Mouse (Mus musculus): ENCODE results near the gene Aldh1a7. TPM values are rescaled to one million over a fixed set of nuclear protein-coding genes. Genes with fewer than 3 reads are reported as not detected.
"Not testable (repeated sequence)": the region's sequence is repeated elsewhere in the genome, so short reads cannot be mapped to it uniquely, and the experiment has no call there.

Aldh1a7 gene
- total RNA-seq, 2 experiments from 2014 or later = 1.00 to 1.7 TPM

- intact Hi-C loops (cut with DNase I); DNase-seq (ENCODE audit: low spot score in 2 of 2): not testable (repeated sequence)
Measured at GRCm38 (mm10) chr19:20647496-20647895, 79.9 kb downstream of the Aldh1a7 start.

DNA sequence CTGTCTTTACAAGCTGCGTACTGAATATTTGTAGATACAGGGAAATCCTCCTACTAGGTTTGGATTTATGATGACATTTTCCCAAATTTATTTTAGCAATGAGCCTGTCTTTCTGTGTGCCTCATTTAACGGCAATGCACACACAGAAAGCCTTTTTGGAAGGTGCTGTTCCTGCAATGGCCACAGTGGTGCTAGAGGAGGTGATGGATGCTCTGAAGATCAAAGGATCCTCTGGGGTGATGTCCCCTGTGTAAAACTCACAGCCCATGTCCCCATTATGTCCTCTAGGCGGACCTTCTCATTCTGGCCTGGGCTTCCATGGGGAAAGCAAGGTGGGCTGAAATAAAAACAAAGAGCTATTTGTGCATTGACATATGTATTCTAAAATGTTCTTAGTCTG is 83.0 kb downstream of the Aldh1a7 start:
- no peak for DNase-seq (ENCODE audit: low spot score in 2 of 2)
- intact Hi-C loops (cut with DNase I) = no loop called here

Other genes starting within 250 kb of the Aldh1a7 start
- 10 to 100 TPM; 50.4 to 53.8 TPM for gene Aldh1a1, start 234.8 kb downstream of the Aldh1a7 start, total RNA-seq (2021)
- under 1 TPM; 0.22 to 0.41 TPM for gene Tmc1, start 226.6 kb upstream of the Aldh1a7 start, total RNA-seq (2021)

Data from left cerebral cortex, postnatal 36 days (tissue).